Mouse (Mus musculus): ENCODE results near the gene Hipk2.

- TF ChIP-seq CTCF (IDR thresholded peaks at IDR 0.05; ENCODE audit: low read depth) (no peak), EP300 (optimal IDR thresholded peaks at IDR 0.05) (no peak)
Observed at GRCm38 (mm10) chr6:38850715-38851259, 25.2 kb downstream of the Hipk2 start.
